Mouse (Mus musculus) B cell, adult 2 months (primary cell): ENCODE measurements around the gene Maz.
A peak's percentile ranks its signal among the peaks of the same experiment; 100 is the strongest.

Source experiments
- DNase-seq, 2 experiments: peaks; one replicate each; pipeline ENCODE4 v3.0.0; 2022

The Maz gene

GRCm38 (mm10) chr7:127020901-127021562 lies 5.8 kb downstream of the Maz start, which contains the start of the genes Gm42742 and Prrt2:
Gene Gm42742, minus strand, starts transcription at chr7:127021097.
Gene Prrt2, minus strand, starts transcription at chr7:127021211.
- peak; percentile 37 to 39 for DNase-seq

- peak in 1 of 2 experiments; percentile 11 for DNase-seq
These were observed 6.3 kb downstream of the Maz start for GRCm38 (mm10) chr7:127020491-127020890.

GRCm38 (mm10) chr7:127020031-127020430 lies 6.8 kb downstream of the Maz start:
- no peak for DNase-seq

- no peak for DNase-seq
These were observed 7.4 kb downstream of the Maz start for GRCm38 (mm10) chr7:127019306-127019960.

GRCm38 (mm10) chr7:127018416-127019305 lies 8.2 kb downstream of the Maz start:
- no peak for DNase-seq

GRCm38 (mm10) chr7:127017950-127018345 lies 8.9 kb downstream of the Maz start:
- no peak for DNase-seq

GRCm38 (mm10) chr7:127016971-127017949 lies 9.6 kb downstream of the Maz start, which contains the start of gene Pagr1a:
Gene Pagr1a, minus strand, starts transcription at chr7:127017352.
- DNase-seq, result peak; percentile 92 to 94

- no peak for DNase-seq
These were observed 10.3 kb downstream of the Maz start for GRCm38 (mm10) chr7:127016486-127016938.

- DNase-seq, result no peak
These were observed 10.6 kb downstream of the Maz start, which contains the start of gene Pagr1b for GRCm38 (mm10) chr7:127016481-127016485. Gene Pagr1b, minus strand, starts transcription at chr7:127016484.

- DNase-seq, result no peak
These were observed 10.8 kb downstream of the Maz start for GRCm38 (mm10) chr7:127016081-127016480.

- DNase-seq, result no peak
These were observed 11.8 kb downstream of the Maz start for GRCm38 (mm10) chr7:127014993-127015392.

- DNase-seq, result peak; percentile 75 to 80
These were observed 12.5 kb downstream of the Maz start, which contains the start of gene Mvp for GRCm38 (mm10) chr7:127014320-127014719. Gene Mvp, minus strand, starts transcription at chr7:127014621.

- DNase-seq, result no peak
These were observed 13.5 kb downstream of the Maz start for GRCm38 (mm10) chr7:127013385-127013784.

GRCm38 (mm10) chr7:127012845-127013244 lies 14.0 kb downstream of the Maz start:
- DNase-seq, result no peak

GRCm38 (mm10) chr7:127012374-127012773 lies 14.5 kb downstream of the Maz start:
- DNase-seq, result no peak

- DNase-seq, result no peak
These were observed 15.1 kb downstream of the Maz start for GRCm38 (mm10) chr7:127011717-127012116.

GRCm38 (mm10) chr7:127011051-127011450 lies 15.8 kb downstream of the Maz start:
- no peak for DNase-seq

GRCm38 (mm10) chr7:127009307-127010085 lies 17.3 kb downstream of the Maz start:
- no peak for DNase-seq

- DNase-seq, result peak; percentile 52 to 53
These were observed 18.4 kb downstream of the Maz start for GRCm38 (mm10) chr7:127008239-127009019.

- DNase-seq, result no peak
These were observed 19.4 kb downstream of the Maz start for GRCm38 (mm10) chr7:127007313-127008024.
